Mouse (Mus musculus) forebrain, postnatal 0 days (tissue): Measurements from ENCODE around the gene Spp1. TPM values are rescaled to one million over a fixed set of nuclear protein-coding genes. Genes with fewer than 3 reads are reported as not detected.

ENCODE experiments used
- ATAC-seq: fragments of 200-750 bp; cut with Nextera tagmentation; 2 replicates; pipeline ENCODE4 v1.8.0; 2017; ENCODE audit warnings: mild to moderate bottlenecking, moderate library complexity
- DNase-seq: peaks from one replicate; pipeline ENCODE4 v3.0.0-alpha.2; 2015
- H3K27ac ChIP-seq: fragments of 300-500 bp; sonication (generic); 2 replicates; pipeline ENCODE4 v1.5.1; 2014; ENCODE audit warnings: low read depth, mild to moderate bottlenecking, antibody characterized with exemption, low read length, moderate library complexity, mixed read lengths
- H3K27me3 ChIP-seq: fragments of 300-500 bp; sonication (generic); 2 replicates; pipeline ENCODE4 v1.6.1; 2014; ENCODE audit warnings: mild to moderate bottlenecking, low read length, mixed read lengths; ENCODE audit not compliant: insufficient read depth
- H3K36me3 ChIP-seq: fragments of 300-500 bp; sonication (generic); 2 replicates; pipeline ENCODE4 v1.6.1; 2014; ENCODE audit warnings: mild to moderate bottlenecking, moderate library complexity; ENCODE audit not compliant: insufficient read depth
- H3K4me1 ChIP-seq: fragments of 300-500 bp; sonication (generic); 2 replicates; pipeline ENCODE4 v1.6.1; 2014; ENCODE audit warnings: antibody characterized with exemption; ENCODE audit not compliant: insufficient read depth
- H3K4me2 ChIP-seq: fragments of 300-500 bp; sonication (generic); 2 replicates; pipeline ENCODE4 v1.6.1; 2014; ENCODE audit warnings: low read depth, mild to moderate bottlenecking, moderate library complexity
- H3K4me3 ChIP-seq: fragments of 300-500 bp; sonication (generic); 2 replicates; pipeline ENCODE4 v1.5.1; 2014; ENCODE audit warnings: low read depth, low read length, mixed read lengths
- H3K9ac ChIP-seq: fragments of 300-500 bp; sonication (generic); 2 replicates; pipeline ENCODE4 v1.6.1; 2014; ENCODE audit warnings: mild to moderate bottlenecking
- H3K9me3 ChIP-seq: fragments of 300-500 bp; sonication (generic); 2 replicates; pipeline ENCODE4 v1.6.1; 2016; ENCODE audit warnings: low read length
- CTCF ChIP-seq: sonication (generic); IDR thresholded peaks from 2 replicates; pipeline ENCODE4 v1.5.1; 2016; ENCODE audit warnings: antibody characterized with exemption, control low read depth, low read depth
- WGBS: fragments of 180-500 bp; shearing (Covaris S2); extraction: QIAGEN DNeasy Blood & Tissue Kit; methylation state at CpG from one replicate; pipeline ENCODE4 v1.1.7; 2014; 5-methylcytosine and 5-hydroxymethylcytosine counted together
- polyA plus RNA-seq: library from polyadenylated mRNA; unstranded; fragments of >200 nt; fragmentation: Nextera tagmentation; extraction: Ambion mirVana; gene quantifications from 2 replicates; pipeline ENCODE4 v1.2.1, GENCODE M21; 2015
- total RNA-seq: library from RNA; depleted of rRNA; stranded (reverse); fragments of >200 nt; gene quantifications from 2 replicates; pipeline ENCODE4 v1.2.3, GENCODE M21; 2014; rRNA removed

The Spp1 gene
- total and polyA plus RNA-seq, 2 experiments from 2014 or later, result 67.8 to 80.6 TPM

GRCm38 (mm10) chr5:104480367-104480766, 45.4 kb downstream of the Spp1 start:
- TF ChIP-seq CTCF, result no peak
- Histone ChIP-seq H3K36me3 (peaks cover 57% of the 10 kb centered on the region), H3K9ac (no peak overlapping the region), H3K27ac (no peak overlapping the region), H3K4me1 (no peaks in the 10 kb centered on the region), H3K4me3 (no peak overlapping the region), H3K27me3 (no peaks in the 10 kb centered on the region), H3K4me2 (no peak overlapping the region), H3K9me3 (no peaks in the 10 kb centered on the region)
- DNase-seq, result no peak
- ATAC-seq, result no peak
- 93% methylated on average over 7 of the region's 7 CpGs for WGBS

DNA sequence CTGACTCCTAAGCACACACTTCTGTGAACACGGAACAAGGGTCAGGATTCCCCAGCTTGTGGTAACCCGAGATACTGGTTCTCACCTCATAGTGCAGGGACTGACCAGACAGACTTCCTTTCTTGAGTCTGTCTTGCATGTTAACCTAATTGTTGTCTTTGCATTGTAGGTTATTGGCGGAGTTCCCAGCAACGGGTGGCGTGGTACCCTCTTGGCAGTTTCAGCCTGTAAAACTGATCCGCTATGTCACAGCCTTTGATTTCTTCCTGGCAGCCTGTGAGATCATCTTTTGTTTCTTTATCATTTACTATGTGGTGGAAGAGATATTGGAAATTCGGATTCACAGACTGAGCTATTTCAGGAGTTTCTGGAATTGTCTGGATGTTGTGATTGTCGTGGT, 47.9 kb downstream of the Spp1 start:
- no peak overlapping the region for H3K27ac ChIP-seq
- ATAC-seq (0 out of 2 replicates have a peak, but pooled peaks have one; percentile 29), DNase-seq (no peak)
- no peak for TF ChIP-seq CTCF
- WGBS, result 39% methylated on average over 8 of the region's 8 CpGs
- H3K9ac ChIP-seq, result no peak overlapping the region
- no peak overlapping the region for H3K4me2 ChIP-seq
- H3K36me3 ChIP-seq, result peaks cover 52% of the 10 kb centered on the region
- no peaks in the 10 kb centered on the region for H3K27me3 ChIP-seq
- H3K4me3 ChIP-seq, result no peak overlapping the region
- H3K9me3 ChIP-seq, result no peaks in the 10 kb centered on the region
- H3K4me1 ChIP-seq, result no peaks in the 10 kb centered on the region

Other genes starting within 250 kb of the Spp1 start
- gene Dmp1, start 232.5 kb upstream of the Spp1 start, total RNA-seq, result 0.46 and 0.52 TPM in 2 replicates
- gene Dmp1, start 232.5 kb upstream of the Spp1 start, polyA plus RNA-seq, result 0.21 and 0.45 TPM in 2 replicates
- gene Ibsp, start 135.9 kb upstream of the Spp1 start, total RNA-seq, result 2.6 and 20.2 TPM in 2 replicates
- 0.33 and 0.50 TPM in 2 replicates for gene Ibsp, start 135.9 kb upstream of the Spp1 start, polyA plus RNA-seq
- gene Mepe, start 109.8 kb upstream of the Spp1 start, total RNA-seq, result 0.14 TPM in 1 of 2 replicates, not detected in the other
- not detected in 2 replicates for gene Mepe, start 109.8 kb upstream of the Spp1 start, polyA plus RNA-seq
- 19.8 and 25.4 TPM in 2 replicates for gene Pkd2, start 24.3 kb downstream of the Spp1 start, total RNA-seq
- gene Pkd2, start 24.3 kb downstream of the Spp1 start, polyA plus RNA-seq, result 4.0 and 6.2 TPM in 2 replicates
- gene BC005561, start 73.2 kb downstream of the Spp1 start, total RNA-seq, result 6.6 and 9.1 TPM in 2 replicates
- 4.9 and 6.3 TPM in 2 replicates for gene BC005561, start 73.2 kb downstream of the Spp1 start, polyA plus RNA-seq